Mouse (Mus musculus): ENCODE data around the gene Sacs. TPM values are rescaled to one million over a fixed set of nuclear protein-coding genes. Genes with fewer than 3 reads are reported as not detected.
"Not testable (repeated sequence)": the region's sequence is repeated elsewhere in the genome, so short reads cannot be mapped to it uniquely, and the experiment has no call there.

The Sacs gene
- polyA plus RNA-seq, 1 experiment from 2014 or later: 8.3 TPM

- no peak for ATAC-seq (ENCODE audit: low FRiP score)
- H3K36me3 ChIP-seq (replicated peaks): no peaks in the 10 kb centered on the region
- no peak overlapping the region for H3K27ac ChIP-seq
- no peaks in the 10 kb centered on the region for H3K9me3 ChIP-seq
- no peak overlapping the region for H3K4me2 ChIP-seq
- peaks cover 5% of the 10 kb centered on the region; the same call in 1 of the 2 replicates for H3K27me3 ChIP-seq
- WGBS: 92% methylated on average over 1 of the region's 1 CpGs
- H3K9ac ChIP-seq: no peak overlapping the region
- no peak overlapping the region for H3K4me3 ChIP-seq (replicated peaks)
- no peaks in the 10 kb centered on the region for H3K4me1 ChIP-seq
These were observed 5.7 kb upstream of the Sacs start for GRCm38 (mm10) chr14:61132556-61132955.

GRCm38 (mm10) chr14:61134381-61135030, 3.8 kb upstream of the Sacs start:
- no peak overlapping the region for H3K9ac ChIP-seq
- no peak for ATAC-seq (ENCODE audit: low FRiP score)
- no peak overlapping the region for H3K4me3 ChIP-seq (replicated peaks)
- H3K4me2 ChIP-seq: no peak overlapping the region
- peaks cover 3% of the 10 kb centered on the region; the same call in 1 of the 2 replicates for H3K4me1 ChIP-seq
- peaks cover 11% of the 10 kb centered on the region for H3K27me3 ChIP-seq
- no peaks in the 10 kb centered on the region for H3K36me3 ChIP-seq (replicated peaks)
- no peaks in the 10 kb centered on the region for H3K9me3 ChIP-seq
- 16% methylated on average over 5 of the region's 5 CpGs for WGBS
- no peak overlapping the region for H3K27ac ChIP-seq

- Histone ChIP-seq H3K9ac (no peak overlapping the region), H3K36me3 (replicated peaks) (no peaks in the 10 kb centered on the region), H3K4me1 (peaks cover 3% of the 10 kb centered on the region; the same call in 1 of the 2 replicates), H3K9me3 (no peaks in the 10 kb centered on the region), H3K27ac (no peak overlapping the region), H3K4me3 (replicated peaks) (no peak overlapping the region), H3K4me2 (no peak overlapping the region), H3K27me3 (peaks cover 16% of the 10 kb centered on the region)
- WGBS: 71% methylated on average over 5 of the region's 5 CpGs
- no peak for ATAC-seq (ENCODE audit: low FRiP score)
These were observed 847 bp upstream of the Sacs start for GRCm38 (mm10) chr14:61137410-61137809.

- Histone ChIP-seq H3K27me3 (peaks cover 16% of the 10 kb centered on the region), H3K4me2 (peak overlapping the region; percentile 68), H3K9ac (peak overlapping the region; percentile 66), H3K4me3 (replicated peaks) (peak overlapping the region; percentile 53), H3K27ac (no peak overlapping the region), H3K36me3 (replicated peaks) (no peaks in the 10 kb centered on the region), H3K9me3 (no peaks in the 10 kb centered on the region), H3K4me1 (peaks cover 3% of the 10 kb centered on the region; the same call in 1 of the 2 replicates)
- WGBS: 16% methylated on average over 8 of the region's 8 CpGs
- ATAC-seq (ENCODE audit: low FRiP score): peak; percentile 30
These were observed 440 bp downstream of the Sacs start for GRCm38 (mm10) chr14:61138727-61139067.

GRCm38 (mm10) chr14:61143358-61143757, 5.1 kb downstream of the Sacs start:
- Histone ChIP-seq H3K27ac (no peak overlapping the region), H3K27me3 (peaks cover 9% of the 10 kb centered on the region), H3K36me3 (replicated peaks) (no peaks in the 10 kb centered on the region), H3K4me1 (peaks cover 3% of the 10 kb centered on the region; the same call in 1 of the 2 replicates), H3K4me2 (no peak overlapping the region), H3K9ac (no peak overlapping the region), H3K9me3 (no peaks in the 10 kb centered on the region), H3K4me3 (replicated peaks) (no peak overlapping the region)
- ATAC-seq (ENCODE audit: low FRiP score): no peak
- 74% methylated on average over 8 of the region's 8 CpGs for WGBS

GRCm38 (mm10) chr14:61143869-61144268, 5.6 kb downstream of the Sacs start:
- peaks cover 3% of the 10 kb centered on the region; the same call in 1 of the 2 replicates for H3K4me1 ChIP-seq
- no peaks in the 10 kb centered on the region for H3K36me3 ChIP-seq (replicated peaks)
- no peak overlapping the region for H3K4me3 ChIP-seq (replicated peaks)
- no peak overlapping the region for H3K9ac ChIP-seq
- no peak overlapping the region for H3K4me2 ChIP-seq
- H3K27ac ChIP-seq: no peak overlapping the region
- H3K9me3 ChIP-seq: no peaks in the 10 kb centered on the region
- 38% methylated on average over 11 of the region's 11 CpGs for WGBS
- H3K27me3 ChIP-seq: peaks cover 9% of the 10 kb centered on the region
- ATAC-seq (ENCODE audit: low FRiP score): no peak

GRCm38 (mm10) chr14:61150416-61150815, 12.2 kb downstream of the Sacs start:
- H3K36me3 ChIP-seq (replicated peaks); H3K9me3 ChIP-seq; ATAC-seq (ENCODE audit: low FRiP score); H3K27me3 ChIP-seq; H3K4me1 ChIP-seq; H3K9ac ChIP-seq; H3K4me3 ChIP-seq (replicated peaks); H3K4me2 ChIP-seq; H3K27ac ChIP-seq: not testable (repeated sequence)
- WGBS: 95% methylated on average over 12 of the region's 13 CpGs

- Histone ChIP-seq H3K27ac (no peak overlapping the region), H3K9me3 (no peaks in the 10 kb centered on the region), H3K4me3 (replicated peaks) (no peak overlapping the region), H3K9ac (no peak overlapping the region), H3K4me2 (no peak overlapping the region), H3K4me1 (no peaks in the 10 kb centered on the region), H3K36me3 (replicated peaks) (no peaks in the 10 kb centered on the region), H3K27me3 (no peaks in the 10 kb centered on the region)
- ATAC-seq (ENCODE audit: low FRiP score): no peak
- WGBS: 81% methylated on average over 6 of the region's 6 CpGs
These were observed 16.8 kb downstream of the Sacs start for GRCm38 (mm10) chr14:61154900-61155585.

- Histone ChIP-seq H3K4me3 (replicated peaks) (no peak overlapping the region), H3K36me3 (replicated peaks) (no peaks in the 10 kb centered on the region), H3K27ac (no peak overlapping the region), H3K4me2 (no peak overlapping the region), H3K9ac (no peak overlapping the region), H3K9me3 (no peaks in the 10 kb centered on the region), H3K27me3 (no peaks in the 10 kb centered on the region), H3K4me1 (peaks cover 4% of the 10 kb centered on the region; the same call in 1 of the 2 replicates)
- no peak for ATAC-seq (ENCODE audit: low FRiP score)
These were observed 17.4 kb downstream of the Sacs start for GRCm38 (mm10) chr14:61155687-61156086.

GRCm38 (mm10) chr14:61157426-61157825, 19.2 kb downstream of the Sacs start:
- H3K27ac ChIP-seq; H3K4me1 ChIP-seq; H3K9ac ChIP-seq; H3K27me3 ChIP-seq; ATAC-seq (ENCODE audit: low FRiP score); H3K36me3 ChIP-seq (replicated peaks); H3K4me3 ChIP-seq (replicated peaks); H3K4me2 ChIP-seq; H3K9me3 ChIP-seq: not testable (repeated sequence)
- WGBS: 90% methylated on average over 7 of the region's 7 CpGs

GRCm38 (mm10) chr14:61160920-61161319, 22.7 kb downstream of the Sacs start:
- Histone ChIP-seq H3K27me3 (no peaks in the 10 kb centered on the region), H3K4me3 (replicated peaks) (no peak overlapping the region), H3K27ac (no peak overlapping the region), H3K9ac (no peak overlapping the region), H3K36me3 (replicated peaks) (no peaks in the 10 kb centered on the region), H3K4me2 (no peak overlapping the region), H3K9me3 (no peaks in the 10 kb centered on the region), H3K4me1 (peaks cover 10% of the 10 kb centered on the region; the same call in 1 of the 2 replicates)
- WGBS: 74% methylated on average over 1 of the region's 1 CpGs
- no peak for ATAC-seq (ENCODE audit: low FRiP score)

GRCm38 (mm10) chr14:61161367-61162334, 23.4 kb downstream of the Sacs start:
- Histone ChIP-seq H3K27me3 (no peaks in the 10 kb centered on the region), H3K4me2 (no peak overlapping the region), H3K36me3 (replicated peaks) (no peaks in the 10 kb centered on the region), H3K27ac (no peak overlapping the region), H3K4me1 (peaks cover 10% of the 10 kb centered on the region; the same call in 1 of the 2 replicates), H3K4me3 (replicated peaks) (no peak overlapping the region), H3K9me3 (no peaks in the 10 kb centered on the region), H3K9ac (no peak overlapping the region)
- 72% methylated on average over 10 of the region's 10 CpGs for WGBS
- no peak for ATAC-seq (ENCODE audit: low FRiP score)

Measured in forebrain, embryonic 12.5 days (tissue).